Mouse (Mus musculus) urinary bladder, postnatal 36 days (tissue): ENCODE results near the gene Foxi2.

ENCODE experiments used
- DNase-seq, 2 experiments: peaks; one replicate each; pipeline ENCODE4 v3.0.0; 2022; ENCODE audit warnings: low spot score in 2 of 2, mixed read lengths in 1 of 2

Gene Foxi2

DNA sequence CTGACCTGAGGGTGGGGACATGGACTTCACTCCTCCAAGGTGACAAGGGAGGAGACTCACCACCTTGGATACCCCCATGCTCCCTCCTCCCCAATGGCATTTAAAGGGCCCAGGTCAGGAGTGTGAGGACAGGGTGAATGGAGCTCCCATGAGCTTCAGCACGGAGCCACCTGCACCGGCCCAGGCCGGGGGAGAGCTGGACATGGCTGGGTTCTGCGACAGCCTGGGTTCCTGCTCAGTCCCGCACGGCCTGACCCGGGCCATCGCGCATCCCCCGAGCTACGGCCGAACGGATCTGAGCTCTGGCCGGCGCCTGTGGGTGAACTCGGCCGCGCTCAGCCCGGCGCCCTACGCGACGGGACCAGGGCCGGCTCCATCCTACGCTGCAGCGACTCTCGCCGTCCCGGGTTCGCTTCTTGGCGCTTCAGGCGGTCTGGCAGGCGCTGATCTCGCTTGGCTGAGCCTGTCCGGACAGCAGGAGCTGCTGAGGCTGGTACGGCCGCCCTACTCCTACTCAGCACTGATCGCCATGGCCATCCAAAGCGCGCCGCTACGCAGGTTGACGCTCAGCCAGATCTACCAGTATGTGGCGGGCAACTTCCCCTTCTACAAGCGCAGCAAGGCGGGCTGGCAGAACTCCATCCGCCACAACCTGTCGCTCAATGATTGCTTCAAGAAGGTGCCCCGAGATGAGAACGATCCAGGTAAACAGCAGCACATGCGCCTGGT lies at the start of gene Foxi2:
TSS of gene Foxi2 (plus strand) at position 72 of the 729 bp plus-strand sequence.
- no peak for DNase-seq

DNA sequence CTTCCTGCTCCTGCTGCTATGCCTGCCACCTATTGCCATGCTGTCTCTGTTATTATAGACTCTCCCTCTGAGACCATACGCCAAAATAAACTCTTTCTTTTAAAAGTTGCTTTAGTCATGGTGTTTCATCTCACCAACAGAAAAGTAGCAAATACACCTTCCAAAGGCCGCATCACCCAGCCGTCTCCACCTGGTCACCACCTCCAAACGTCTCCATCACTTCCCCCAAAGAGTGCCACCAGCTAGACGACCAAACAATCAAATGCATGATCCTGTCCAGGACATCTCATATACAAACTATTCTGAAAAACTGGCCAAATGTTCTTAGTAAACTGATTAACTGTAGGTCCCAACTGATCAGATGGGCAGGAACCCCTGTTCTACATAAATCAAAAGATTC lies 45.5 kb upstream of the Foxi2 start:
- no peak for DNase-seq

DNA sequence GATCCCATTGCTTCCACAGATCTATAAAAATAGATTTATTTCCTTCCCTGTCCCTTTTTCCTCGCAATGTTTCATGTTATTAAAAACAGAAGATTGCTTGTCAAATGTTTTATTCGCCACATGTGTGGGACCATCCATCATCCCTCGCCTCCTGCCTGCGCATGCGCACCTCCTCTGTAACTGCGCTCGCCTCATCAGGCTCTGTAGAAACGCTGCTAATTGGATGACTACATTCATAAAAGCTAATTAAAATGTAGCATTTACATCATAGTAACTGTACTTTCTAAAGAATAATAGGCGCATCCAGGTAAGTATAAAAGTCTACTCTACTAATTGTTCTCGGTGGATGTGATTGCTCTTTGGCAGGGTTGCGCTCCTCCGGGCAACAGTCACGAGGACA lies 34.1 kb upstream of the Foxi2 start:
- no peak for DNase-seq

DNA sequence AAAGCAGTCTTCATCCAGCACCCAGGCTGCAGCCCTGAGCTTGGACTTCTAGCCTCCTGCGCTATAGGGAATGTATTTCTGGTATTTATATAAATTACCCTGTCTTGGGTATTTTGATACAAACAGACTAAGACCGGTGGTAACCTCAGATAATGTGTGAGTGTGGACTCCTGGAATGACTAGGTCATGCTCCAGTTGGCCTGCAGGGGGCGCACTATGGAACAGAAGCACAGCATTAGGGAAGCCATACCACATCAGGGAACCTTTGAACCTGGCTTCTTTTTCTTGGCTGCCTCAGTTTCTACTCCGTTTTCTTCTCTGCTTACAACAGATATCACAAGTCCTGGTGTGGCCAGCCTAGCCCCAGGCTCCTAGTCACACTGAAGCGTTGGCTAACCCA lies 33.2 kb upstream of the Foxi2 start:
- DNase-seq: no peak

DNA sequence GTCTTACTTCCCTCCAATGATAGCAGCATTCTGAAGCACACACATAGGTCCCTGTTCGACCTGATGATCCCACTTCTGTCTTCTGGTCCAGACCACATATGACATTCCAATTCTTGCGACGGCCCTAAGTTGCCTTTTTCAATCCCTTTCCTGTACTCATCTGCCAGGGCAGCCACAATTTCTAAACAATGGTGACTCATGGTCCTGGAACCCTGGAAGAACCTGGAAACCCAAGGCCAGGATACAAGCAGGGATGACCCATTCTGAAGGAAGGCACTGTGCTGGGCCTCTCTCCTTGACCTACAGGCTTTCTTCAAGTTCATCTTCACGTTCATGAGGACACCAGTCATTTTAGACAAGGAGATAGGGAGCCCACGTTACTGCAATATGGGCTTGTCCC lies 31.8 kb upstream of the Foxi2 start:
- DNase-seq: no peak

DNA sequence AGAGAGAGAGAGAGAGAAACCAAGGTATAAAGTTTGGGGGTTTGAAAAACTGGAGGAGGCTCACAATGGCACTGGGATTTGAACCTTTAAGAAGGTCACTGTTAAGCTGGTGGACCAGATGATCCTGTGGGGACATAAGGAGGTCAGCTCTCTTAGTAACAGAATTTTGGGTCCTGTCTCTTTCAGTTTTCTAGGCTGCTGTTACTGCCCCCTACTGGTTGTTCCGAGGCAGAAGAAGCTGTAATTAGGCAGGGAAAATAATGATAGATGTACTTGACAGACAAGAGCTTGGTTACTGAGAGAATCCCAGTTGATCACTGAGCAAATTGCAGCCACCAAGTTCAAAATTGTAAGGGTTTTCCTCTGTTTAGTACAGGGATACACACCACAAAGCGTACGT lies 21.1 kb upstream of the Foxi2 start:
- DNase-seq: no peak

DNA sequence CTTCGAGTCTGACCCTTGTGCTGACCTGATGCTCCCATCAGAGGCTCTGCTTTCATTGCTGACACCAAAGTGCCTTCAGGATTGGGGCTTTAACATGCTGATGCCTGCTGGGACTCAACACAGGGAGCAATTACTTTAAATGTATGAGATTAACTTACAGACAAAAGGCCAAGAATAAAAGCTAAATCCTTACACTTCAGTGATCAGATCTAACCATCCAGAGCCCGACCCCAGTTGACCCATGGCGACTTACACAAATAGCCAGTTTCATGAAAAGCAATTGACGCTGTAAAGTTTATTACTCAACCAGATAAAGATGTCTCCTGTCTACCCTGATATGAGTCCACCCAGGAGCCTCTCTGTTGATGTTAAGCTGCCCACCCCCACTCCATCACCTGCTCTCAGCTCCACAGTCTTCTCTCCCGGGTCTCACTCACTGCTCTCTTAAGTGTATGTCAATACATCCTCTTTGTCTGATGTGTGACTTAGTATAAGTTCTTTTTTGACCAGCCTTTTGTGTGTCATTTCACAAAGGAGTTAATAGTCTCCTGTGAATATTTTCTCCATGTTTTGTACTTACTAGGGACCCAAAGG lies 17.1 kb upstream of the Foxi2 start:
- DNase-seq: no peak

DNA sequence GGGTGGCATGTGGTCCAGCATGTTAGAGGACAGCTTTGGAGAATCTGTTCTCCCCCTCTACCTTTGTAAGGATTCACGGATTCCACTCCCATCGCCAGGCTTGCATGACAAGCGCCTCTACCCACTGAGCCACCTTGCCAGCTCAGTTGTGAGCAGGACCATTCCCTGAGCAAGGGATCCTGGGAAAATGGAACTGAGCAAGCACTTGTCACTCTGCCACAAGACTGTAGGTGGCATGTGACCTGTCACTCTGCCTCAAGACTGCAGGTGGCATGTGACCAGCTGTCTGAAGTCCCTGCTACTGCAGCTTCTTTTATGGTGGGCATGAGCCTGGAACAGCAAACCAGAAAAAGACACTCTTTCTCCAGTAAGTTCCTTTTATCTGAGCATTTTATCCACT lies 15.7 kb upstream of the Foxi2 start:
- no peak for DNase-seq

DNA sequence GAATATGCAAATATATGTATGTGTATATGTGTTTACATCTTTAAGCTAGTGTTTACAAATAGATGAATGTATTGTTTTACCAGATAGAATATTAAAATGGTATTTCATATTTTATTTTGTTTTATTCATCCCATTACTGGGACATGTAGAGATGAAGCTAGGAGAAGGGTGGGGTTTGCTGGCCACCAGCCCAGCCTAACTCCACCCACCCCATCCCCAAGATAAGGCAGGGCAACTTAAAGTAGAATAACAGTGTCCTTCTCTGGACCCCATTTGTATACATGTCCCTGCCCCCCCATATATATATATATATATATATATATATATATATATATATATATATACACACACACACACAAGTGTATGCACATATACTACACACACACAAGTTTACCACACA lies 14.9 kb upstream of the Foxi2 start:
- DNase-seq: no peak

DNA sequence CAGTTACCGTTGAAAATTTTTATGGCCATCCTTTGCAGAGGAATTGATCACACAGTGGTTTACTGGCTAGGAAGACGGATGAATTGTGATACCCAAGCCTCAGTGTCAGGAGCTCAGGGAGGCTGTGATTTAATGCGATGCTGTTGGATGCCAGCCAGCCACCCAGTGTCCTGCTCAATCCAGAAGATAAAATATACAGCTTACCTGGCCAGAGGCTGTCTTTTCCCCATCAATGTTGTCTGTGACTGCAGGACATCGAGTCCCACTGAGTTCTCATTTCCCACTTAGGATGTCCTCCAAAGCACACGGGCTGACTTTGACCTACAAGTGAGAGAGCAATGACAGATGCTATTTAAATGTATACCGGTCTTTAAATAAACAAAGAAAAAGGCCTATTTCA lies 13.0 kb upstream of the Foxi2 start:
- no peak for DNase-seq

DNA sequence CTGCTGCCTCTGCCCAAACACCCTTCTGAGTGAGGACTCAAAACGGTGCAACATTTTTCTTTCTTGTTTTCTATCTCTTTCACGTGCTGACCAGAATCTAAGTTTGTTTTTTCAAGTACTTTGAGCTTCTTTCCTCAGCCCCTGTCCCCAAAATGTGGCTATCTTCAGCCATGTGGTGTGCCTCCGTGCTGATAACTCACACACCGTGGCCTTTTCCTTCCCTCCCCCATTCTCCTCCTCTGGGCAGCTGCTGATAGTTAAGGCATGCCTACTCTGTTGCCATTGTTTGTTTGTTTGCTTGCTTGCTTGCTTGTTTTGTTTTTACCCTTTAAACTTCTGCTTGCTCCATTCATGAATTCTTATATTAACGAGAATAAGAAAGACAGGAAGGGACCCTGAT lies 12.2 kb upstream of the Foxi2 start:
- no peak for DNase-seq

DNA sequence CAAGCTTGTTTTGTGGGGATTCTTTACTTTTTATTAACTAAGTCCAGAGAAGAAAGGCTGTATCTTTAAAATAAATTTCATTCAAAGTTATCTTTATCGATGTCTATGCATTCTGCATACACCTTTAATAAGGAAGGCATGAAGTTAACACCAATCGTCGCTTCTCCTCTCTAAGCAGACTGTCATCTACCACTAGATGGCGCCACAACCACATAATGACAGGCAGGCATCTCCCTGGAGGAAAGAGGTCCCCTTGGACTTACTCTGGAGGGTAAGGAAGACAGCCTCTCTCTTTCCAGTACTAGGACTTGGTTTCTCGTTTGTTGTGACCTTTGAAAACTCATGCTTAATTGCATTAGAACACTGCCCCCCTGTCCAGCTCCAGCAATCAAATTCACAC lies 6.7 kb upstream of the Foxi2 start:
- DNase-seq: peak; percentile 35 to 51

DNA sequence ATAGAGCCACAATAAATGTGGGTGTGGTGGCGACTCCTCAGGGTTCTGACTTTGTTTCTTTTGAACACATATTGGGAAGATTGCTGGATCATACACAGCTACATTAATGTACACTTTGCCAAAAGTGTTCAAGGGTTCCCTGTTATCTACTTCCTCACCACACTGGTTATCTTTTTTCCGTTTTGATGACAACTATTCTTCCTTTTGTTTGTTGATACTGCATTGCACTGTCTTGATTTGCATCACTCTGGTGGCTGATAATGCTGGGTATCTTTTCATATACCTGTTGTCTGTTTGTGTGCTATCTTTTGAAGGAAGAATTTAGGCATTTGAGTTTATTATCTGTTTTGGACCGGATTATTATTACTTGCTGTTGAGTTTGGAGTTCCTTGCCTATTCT lies 3.3 kb upstream of the Foxi2 start:
- no peak for DNase-seq

DNA sequence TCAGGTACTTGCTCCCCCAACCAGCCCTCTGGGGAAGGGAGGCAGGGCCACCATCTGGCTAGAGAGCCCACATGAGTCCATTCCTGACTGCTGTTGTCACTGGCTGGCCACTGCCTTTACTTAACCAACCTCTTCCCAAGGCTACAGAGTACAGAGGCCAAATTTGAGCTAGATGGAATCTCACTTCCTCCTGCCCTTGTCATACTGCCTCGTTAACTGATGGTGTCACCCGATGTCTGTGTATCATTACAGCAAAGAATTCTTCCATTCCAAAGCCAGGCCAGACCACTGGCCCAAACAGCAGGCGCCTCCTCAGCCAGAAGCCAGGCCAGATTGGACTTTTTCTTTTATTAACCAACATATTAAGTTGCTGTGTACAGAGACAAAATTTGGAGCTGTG lies 1.6 kb upstream of the Foxi2 start:
- no peak for DNase-seq

DNA sequence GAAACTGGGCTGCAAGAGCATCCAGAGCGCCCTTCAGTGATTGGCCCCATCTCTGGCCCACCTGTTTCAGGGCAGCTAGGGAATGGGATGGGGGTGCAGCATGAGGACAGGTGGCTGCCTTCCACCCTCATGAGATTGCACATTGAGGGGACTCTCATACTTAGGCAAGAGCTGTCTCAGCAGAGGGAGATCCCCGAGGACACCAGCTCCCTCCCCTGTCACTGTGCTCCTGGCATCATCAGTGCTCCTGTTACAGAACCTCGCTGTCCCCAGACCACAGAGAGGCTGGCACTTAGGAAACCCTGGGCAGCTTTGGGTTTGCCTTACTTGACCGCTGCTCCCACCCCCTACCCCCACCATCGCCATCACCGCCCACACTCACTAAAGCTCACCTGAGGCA lies 2.2 kb downstream of the Foxi2 start:
- DNase-seq: no peak

DNA sequence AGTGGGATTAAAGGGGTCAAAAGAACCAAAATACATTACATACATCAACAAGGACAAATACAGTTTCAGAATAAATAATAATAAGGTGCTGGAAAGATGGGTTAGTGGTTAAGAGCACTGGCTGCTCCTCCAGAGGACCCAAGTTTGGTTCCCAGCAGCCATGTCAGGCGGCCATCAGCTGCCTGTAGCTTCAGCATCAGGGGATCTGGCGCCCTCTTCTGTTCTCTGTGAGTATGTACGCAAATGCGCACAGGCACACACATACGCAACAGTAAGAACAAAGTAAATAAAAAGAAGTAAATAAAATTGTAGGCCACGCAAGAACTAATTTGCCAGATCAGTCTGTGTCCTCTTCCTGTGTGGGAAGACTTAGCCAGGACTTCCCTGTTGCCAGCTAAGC lies 18.7 kb downstream of the Foxi2 start:
- DNase-seq: no peak

DNA sequence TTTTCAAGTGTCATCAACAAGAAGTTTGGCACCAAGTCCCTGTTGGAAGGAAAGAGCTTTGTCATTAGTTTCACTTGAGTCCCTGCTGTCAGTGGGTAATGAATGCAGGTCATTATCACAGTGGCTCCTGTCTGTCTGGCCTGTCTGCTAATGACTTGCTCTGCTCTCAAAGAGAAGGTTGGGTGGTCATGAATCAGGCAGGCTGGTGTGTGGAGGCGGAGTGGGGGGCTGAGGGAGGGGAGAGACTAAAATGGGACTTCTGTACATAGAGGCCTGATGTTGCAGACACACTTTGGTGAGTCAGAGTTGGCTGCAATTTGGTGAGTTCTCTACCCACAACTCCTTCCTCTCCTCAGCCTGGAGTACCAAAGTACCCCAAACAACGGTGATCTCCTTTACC lies 20.8 kb downstream of the Foxi2 start:
- no peak for DNase-seq

DNA sequence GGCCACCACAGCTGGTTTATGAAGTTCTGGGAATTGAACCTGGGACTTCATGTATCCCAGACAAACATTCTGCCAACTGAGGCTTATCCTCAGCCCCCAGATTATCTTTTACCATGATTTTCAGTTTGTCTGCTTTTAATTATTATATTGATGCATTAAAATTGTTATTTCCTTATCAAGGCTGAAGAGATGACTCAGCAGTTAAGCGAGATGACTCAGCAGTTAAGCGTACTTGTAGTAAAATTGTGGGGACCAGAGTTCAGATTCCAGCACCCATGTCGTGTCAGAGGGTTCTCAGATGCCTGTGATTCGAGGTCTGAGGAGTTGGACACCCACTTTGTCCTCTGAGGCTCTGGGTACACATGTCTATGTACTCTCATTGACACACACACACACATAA lies 33.8 kb downstream of the Foxi2 start:
- no peak for DNase-seq

DNA sequence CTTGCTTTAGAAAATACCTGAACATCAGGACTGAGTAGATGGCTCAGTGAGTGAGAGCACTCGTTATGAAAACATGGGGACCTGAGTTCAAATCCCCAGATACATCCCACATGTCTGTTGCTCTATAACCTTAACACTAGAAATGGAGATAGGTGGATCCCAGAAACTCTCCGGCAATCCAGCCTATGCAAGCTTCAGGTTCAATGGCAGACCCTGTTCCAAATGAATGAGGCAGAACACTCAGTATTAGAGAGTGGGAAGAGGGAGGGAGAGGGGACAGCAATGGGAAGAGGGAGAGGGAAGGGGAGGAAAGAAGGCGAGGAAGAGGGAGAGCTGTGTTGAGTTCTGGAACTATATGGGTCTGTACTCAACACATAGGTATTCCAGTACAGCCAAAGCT lies 41.2 kb downstream of the Foxi2 start:
- DNase-seq: no peak

DNA sequence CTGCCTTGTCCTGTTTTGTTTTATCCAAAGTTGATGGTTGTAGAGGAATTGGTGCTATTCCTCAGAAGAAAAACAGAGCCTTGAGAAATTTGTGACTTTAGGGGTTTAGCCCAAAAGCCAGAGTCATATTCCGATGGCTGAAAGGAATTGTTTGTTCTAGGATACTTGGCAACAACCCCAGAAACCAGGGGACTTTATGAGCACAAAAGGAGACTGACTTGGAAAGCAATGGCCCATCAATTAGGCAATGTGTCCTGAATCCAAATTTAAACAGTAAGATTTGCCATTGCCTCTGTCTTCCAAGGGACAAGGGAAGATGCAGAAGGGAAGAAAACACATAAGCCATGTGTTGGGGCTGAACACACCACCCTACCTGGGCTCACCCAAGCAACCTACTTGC lies 42.3 kb downstream of the Foxi2 start:
- DNase-seq: no peak

DNA sequence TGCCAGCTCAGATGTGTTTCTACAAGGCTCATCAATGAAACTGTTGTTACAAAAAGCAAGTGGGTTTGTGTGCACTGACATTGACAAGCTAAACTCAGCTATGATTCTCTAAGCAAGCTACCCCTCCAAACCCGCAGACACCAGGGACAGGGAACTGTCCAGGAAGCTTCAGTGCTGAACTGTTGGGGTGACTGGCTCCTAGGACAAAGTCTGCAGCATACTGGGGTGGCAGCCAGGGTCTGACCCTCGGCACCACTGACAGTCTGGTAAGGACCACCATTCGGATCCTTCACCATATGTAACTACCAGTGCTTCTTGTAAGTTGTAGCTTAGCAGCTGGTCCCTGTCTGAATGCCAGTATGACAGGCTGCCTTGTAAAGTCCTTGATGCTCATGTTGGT lies 43.6 kb downstream of the Foxi2 start:
- DNase-seq: no peak
